Comparison of ENCODE assay signal across 28 mouse cellular contexts in genomic region chr9:27272858-27273257, GRCm38 (mm10). TPM values are rescaled to one million over a fixed set of nuclear protein-coding genes. Genes with fewer than 3 reads are reported as not detected.
"Had no signal": no experiment of that assay in that cellular context is flagged by ENCODE, and none has a peak within 500 bp of the region (broad histone marks: within the 10 kb centered on the region; RNA-seq: fewer than 3 reads in every experiment).

No protein-coding gene starts in this region.

- H3K27ac ChIP-seq: embryonic facial prominence, embryonic 10.5 days; embryonic facial prominence, embryonic 12.5 days; embryonic facial prominence, embryonic 13.5 days; embryonic facial prominence, embryonic 15.5 days; forebrain, embryonic 10.5 days; forebrain, embryonic 12.5 days; forebrain, embryonic 13.5 days; forebrain, embryonic 15.5 days; gastrocnemius, adult 2 months; heart, adult 2 months had no signal

- H3K4me2 ChIP-seq: embryonic facial prominence, embryonic 12.5 days; embryonic facial prominence, embryonic 13.5 days; embryonic facial prominence, embryonic 15.5 days; forebrain, embryonic 12.5 days; forebrain, embryonic 13.5 days; forebrain, embryonic 15.5 days had no signal

- H3K4me3 ChIP-seq: embryonic facial prominence, embryonic 10.5 days; embryonic facial prominence, embryonic 12.5 days; embryonic facial prominence, embryonic 13.5 days; embryonic facial prominence, embryonic 15.5 days; erythroblast, embryonic 14.5 days; forebrain, embryonic 10.5 days; forebrain, embryonic 12.5 days; forebrain, embryonic 13.5 days; forebrain, embryonic 15.5 days; gastrocnemius, adult 2 months; heart, adult 2 months had no signal

- ATAC-seq: forebrain, embryonic 13.5 days; forebrain, embryonic 14.5 days; forebrain, embryonic 15.5 days; forebrain, embryonic 16.5 days; forebrain, postnatal 0 days had no signal

- H3K9me3 ChIP-seq: embryonic facial prominence, embryonic 10.5 days; embryonic facial prominence, embryonic 12.5 days; embryonic facial prominence, embryonic 13.5 days; embryonic facial prominence, embryonic 15.5 days; forebrain, embryonic 10.5 days; forebrain, embryonic 12.5 days; forebrain, embryonic 15.5 days had no signal

- H3K9ac ChIP-seq: embryonic facial prominence, embryonic 12.5 days; embryonic facial prominence, embryonic 13.5 days; embryonic facial prominence, embryonic 15.5 days; forebrain, embryonic 12.5 days; forebrain, embryonic 13.5 days; forebrain, embryonic 15.5 days; forebrain, postnatal 0 days had no signal

- H3K27me3 ChIP-seq: embryonic facial prominence, embryonic 12.5 days; embryonic facial prominence, embryonic 13.5 days; embryonic facial prominence, embryonic 15.5 days; forebrain, embryonic 12.5 days; forebrain, embryonic 15.5 days had no signal

- H3K4me1 ChIP-seq: embryonic facial prominence, embryonic 10.5 days; embryonic facial prominence, embryonic 12.5 days; embryonic facial prominence, embryonic 13.5 days; embryonic facial prominence, embryonic 15.5 days; forebrain, embryonic 10.5 days; forebrain, embryonic 12.5 days; forebrain, embryonic 13.5 days; forebrain, embryonic 15.5 days had no signal

- DNase-seq: cerebellum, adult 8-10 months; cerebellum, adult 9-10 months; cerebellum, adult 9-11 months; cerebellum, postnatal 10 days; cerebellum, postnatal 14 days; cerebellum, postnatal 25 days; cerebellum, postnatal 36 days; embryo, embryonic 11 days; forebrain, postnatal 0 days; gastrocnemius, adult 2 months; gastrocnemius, postnatal 10 days; gastrocnemius, postnatal 14 days; gastrocnemius, postnatal 25 days; gastrocnemius, postnatal 36 days; heart, adult 11 months; heart, adult 18-20 months; heart, adult 2 months had no signal

- H3K36me3 ChIP-seq: embryonic facial prominence, embryonic 10.5 days; embryonic facial prominence, embryonic 12.5 days; embryonic facial prominence, embryonic 13.5 days; embryonic facial prominence, embryonic 15.5 days; forebrain, embryonic 10.5 days; forebrain, embryonic 12.5 days; forebrain, embryonic 15.5 days had no signal

RNA-seq across cellular contexts. Expression of gene Igsf9b, which starts 26.1 kb away (rescaled TPM):
- polyA plus RNA-seq: erythroblast, embryonic 14.5 days had no signal
